14 mouse cellular contexts compared by ENCODE assay signal in the genomic region with DNA sequence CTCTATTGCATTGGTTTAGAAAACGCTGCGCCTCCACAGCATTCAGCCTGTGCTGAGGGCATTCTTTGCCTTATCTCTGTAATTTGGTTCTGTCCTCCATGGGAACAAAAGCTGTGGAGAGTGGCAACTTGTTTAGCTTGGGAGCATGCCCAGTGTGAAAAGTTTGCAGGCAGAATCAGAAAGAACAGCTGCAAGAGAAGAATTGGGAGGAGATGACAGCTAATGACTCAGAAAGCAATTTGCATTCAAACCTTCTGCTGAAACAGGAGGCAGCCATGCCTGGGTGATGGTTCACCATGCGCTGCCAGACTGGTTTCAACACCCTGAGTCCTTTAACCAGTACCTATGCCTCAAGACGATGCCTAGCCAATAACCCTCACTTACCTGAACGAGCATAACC.
DNase-seq lines count a peak whose midpoint lies in the region; ATAC-seq lines count a peak whose summit lies in the region.
"Had no signal": no experiment of that assay in that cellular context is flagged by ENCODE, and none has a peak within 500 bp of the region (broad histone marks: within the 10 kb centered on the region; RNA-seq: fewer than 3 reads in every experiment).

No protein-coding gene starts in this region.

- peak; percentile 80 for ATAC-seq in frontal cortex, adult (ENCODE audit: low TSS enrichment)
- ATAC-seq: intestine, embryonic 15.5 days had no signal

- DNase-seq in frontal cortex, postnatal 14 days (ENCODE audit: low spot score in 2 of 2): no peak
- DNase-seq in Muller cell, postnatal 12 days (ENCODE audit: inconsistent ontology term): peak; percentile 87
- DNase-seq in layer of hippocampus, adult 8-10 months (ENCODE audit: low spot score in 2 of 2): peak; percentile 63 to 67
- peak; percentile 22 to 43 for DNase-seq in right cerebral cortex, adult 2 months (ENCODE audit: low spot score in 2 of 2)
- DNase-seq in kidney, adult 18-20 months: no peak
- DNase-seq in heart, adult 8-10 months (ENCODE audit: low spot score): no peak
- DNase-seq in heart, adult 9 months (ENCODE audit: low spot score in 2 of 2): no peak
- DNase-seq: adrenal gland, postnatal 25 days; cerebellum, adult 11 months; gastrocnemius, postnatal 10 days; kidney, postnatal 10 days; spleen, adult 18-20 months had no signal

Comparison
In these comparisons a context has a peak if more than half of its experiments do, and no peak if none do; other contexts are left out.
1. DNase-seq: peak in Muller cell, postnatal 12 days (single experiment), layer of hippocampus, adult 8-10 months (2 of 2) and right cerebral cortex, adult 2 months (2 of 2); none in frontal cortex, postnatal 14 days (0 of 2), kidney, adult 18-20 months (single experiment), heart, adult 8-10 months (single experiment) and heart, adult 9 months (0 of 2).